Mouse (Mus musculus): ENCODE measurements around the gene Gm20737. TPM values are rescaled to one million over a fixed set of nuclear protein-coding genes. Genes with fewer than 3 reads are reported as not detected.
"Not testable (repeated sequence)": the region's sequence is repeated elsewhere in the genome, so short reads cannot be mapped to it uniquely, and the experiment has no call there.

The Gm20737 gene
- not detected in 2 replicates for polyA plus RNA-seq (2012; rRNA removed)

DNA sequence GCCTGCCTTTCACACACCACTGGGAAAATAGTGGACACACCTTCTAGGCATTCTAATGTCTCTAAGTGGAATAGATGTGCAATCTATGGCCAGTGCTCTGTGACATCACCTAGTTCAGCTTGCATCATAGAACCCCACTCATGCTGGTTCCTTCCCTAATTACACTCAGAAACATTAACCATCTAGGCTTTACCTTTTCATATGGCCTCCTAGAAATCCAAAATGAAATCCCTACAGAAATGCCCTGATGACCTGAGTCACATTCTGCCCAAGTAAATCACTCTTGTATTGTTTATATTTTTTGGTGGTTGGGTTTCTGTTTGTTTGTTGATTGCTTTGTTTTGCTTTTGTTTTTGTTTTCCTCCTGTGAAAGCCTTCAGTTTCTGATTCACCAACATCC lies at the start of gene Gm20737:
TSS of gene Gm20737 (minus strand) at position 101 of the 400 bp plus-strand sequence.
- not testable (repeated sequence) for DNase-seq (ENCODE audit: low read depth, low spot score)

GRCm38 (mm10) chrY:10553153-10553552 lies 17.3 kb upstream of the Gm20737 start, which contains the start of gene Gm21775:
Gene Gm21775 (plus strand): TSS chrY:10553453.
- not testable (repeated sequence) for DNase-seq (ENCODE audit: low read depth, low spot score)
- WGBS = 64% methylated on average over 5 of the region's 5 CpGs

Other genes with a start within 250 kb of the Gm20737 start
- gene Gm20834, start 211.5 kb downstream of the Gm20737 start, polyA plus RNA-seq (2012; rRNA removed) = not detected in 2 replicates
- gene Gm28510, start 123.3 kb downstream of the Gm20737 start, polyA plus RNA-seq (2012; rRNA removed) = not detected in 2 replicates
- gene Gm21775, start 17.4 kb upstream of the Gm20737 start, polyA plus RNA-seq (2012; rRNA removed) = not detected in 2 replicates
- not detected in 2 replicates for gene Gm21900, start 80.3 kb upstream of the Gm20737 start, polyA plus RNA-seq (2012; rRNA removed)
- gene Gm20777, start 216.4 kb upstream of the Gm20737 start, polyA plus RNA-seq (2012; rRNA removed) = not detected in 2 replicates

All from large intestine, adult 2 months (tissue).